Mouse (Mus musculus) thymus, postnatal 36 days (tissue): Measurements from ENCODE around the gene Lats1.
"Not testable (repeated sequence)": the region's sequence is repeated elsewhere in the genome, so short reads cannot be mapped to it uniquely, and the experiment has no call there.

Source experiments
- DNase-seq, 2 experiments: peaks; one replicate each; pipeline ENCODE4 v3.0.0; 2022; ENCODE audit warnings: mixed read lengths in 2 of 2

Gene Lats1

DNA sequence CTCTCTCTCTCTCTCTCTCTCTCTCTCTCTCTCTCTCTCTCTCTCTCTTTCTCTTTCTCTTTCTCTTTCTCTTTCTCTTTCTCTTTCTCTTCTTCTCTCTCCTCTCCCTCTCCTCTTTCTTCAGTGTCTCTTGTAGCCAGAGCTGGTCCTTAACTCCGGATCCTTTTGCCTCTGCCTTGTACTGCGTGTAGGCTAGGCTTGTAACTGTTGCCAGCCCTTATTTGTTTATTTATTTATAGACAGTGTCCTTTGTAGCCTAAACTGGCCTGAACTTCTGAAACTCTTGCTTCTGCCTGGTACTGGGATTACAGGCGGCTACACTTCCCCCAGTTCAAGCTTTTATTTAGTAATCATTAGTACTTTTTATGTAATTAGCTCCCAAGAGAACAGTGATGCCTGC, 46.0 kb downstream of the Lats1 start:
- no peak for DNase-seq

DNA sequence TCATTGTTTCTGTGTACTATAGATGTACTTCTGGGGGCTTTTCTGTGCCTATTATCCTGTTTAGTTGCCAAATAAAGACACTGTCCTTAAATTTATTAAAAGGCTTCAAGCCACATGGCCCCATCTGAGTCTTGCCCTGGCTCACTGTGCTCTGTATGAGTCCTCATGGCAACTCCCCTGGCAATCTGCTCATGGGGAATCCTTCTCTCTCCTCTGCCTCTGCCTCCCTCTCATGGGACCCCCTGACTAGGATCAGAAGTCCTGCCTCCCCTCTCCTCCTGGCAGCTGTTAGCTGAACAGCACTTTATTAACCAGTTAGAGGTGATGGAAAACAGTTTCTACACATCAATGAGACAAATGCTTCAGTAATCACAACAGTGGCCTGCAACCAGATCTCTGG, 50.6 kb downstream of the Lats1 start:
- DNase-seq: no peak

DNA sequence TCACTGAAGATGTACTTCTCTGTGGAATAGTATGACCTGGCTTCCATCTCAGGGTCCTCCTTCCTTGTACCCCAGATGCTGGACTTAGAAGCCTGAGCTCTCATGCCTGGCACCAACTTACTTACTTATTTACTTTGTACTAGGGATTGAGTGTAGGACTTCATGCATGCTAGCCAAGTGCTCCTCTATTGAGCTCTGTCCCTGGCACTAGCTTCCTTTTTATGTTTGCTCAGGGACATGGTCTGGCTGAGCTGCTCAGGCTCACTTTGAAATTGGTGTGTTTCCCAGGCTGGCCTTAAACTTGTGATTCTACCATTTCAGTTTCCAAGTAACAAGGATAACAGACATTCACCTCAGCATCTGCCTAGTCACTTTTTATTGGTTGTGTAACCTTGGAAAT, 56.1 kb downstream of the Lats1 start:
- no peak for DNase-seq

DNA sequence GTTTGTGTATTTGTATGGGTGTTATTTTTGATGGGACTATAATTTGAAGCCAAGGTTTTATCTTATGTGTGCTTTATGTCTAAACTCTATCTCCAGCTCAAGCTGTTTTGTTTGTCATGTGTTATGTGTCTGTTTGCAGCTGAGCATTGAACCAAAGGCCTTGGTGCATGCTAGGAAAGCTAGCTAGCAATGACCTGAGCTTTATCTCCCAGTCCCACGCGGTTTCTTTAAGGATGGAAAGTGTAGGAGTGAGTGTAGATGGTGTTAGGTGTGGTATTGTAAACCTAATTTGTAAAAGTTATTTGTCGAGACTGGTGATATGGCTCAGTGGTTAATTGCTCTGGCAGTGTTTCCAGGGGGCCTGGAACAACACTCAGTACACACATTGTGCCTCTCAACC, 56.9 kb downstream of the Lats1 start:
- DNase-seq: no peak

DNA sequence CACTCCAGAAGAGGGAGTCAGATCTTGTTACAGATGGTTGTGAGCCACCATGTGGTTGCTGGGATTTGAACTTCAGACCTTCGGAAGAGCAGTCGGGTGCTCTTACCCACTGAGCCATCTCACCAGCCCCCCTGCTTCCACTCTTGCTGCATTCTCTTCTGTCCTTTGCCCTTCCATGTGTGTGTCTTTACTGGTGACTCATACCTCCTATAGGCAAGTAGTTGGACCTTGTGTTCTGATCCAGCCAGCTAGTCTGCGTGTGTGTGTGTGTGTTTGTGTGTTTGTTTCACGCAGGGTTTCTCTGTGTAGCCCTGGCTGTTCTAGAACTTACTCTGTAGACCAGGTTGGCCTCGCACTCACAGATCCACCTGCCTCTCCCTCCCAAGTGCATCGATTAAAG, 64.5 kb downstream of the Lats1 start:
- not testable (repeated sequence) for DNase-seq

DNA sequence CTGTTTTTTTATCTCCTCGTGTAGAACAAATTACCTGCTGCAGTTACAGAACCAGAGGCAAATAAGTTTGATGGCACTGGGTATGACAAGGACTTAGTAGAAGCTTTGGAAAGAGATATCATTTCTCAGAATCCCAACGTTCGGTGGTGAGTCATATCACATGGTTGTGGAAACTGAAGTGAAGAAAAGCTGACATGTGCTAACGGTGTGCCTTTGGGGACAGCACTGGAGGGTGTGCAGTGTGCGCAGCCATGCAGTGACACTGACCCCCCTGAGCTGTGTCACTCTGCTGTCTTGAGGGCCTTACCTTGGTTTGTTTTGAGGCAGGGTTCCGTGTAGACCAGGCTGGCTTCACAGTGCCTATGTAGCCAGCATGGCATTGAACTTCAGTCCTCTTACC, 67.7 kb downstream of the Lats1 start:
- DNase-seq: no peak

DNA sequence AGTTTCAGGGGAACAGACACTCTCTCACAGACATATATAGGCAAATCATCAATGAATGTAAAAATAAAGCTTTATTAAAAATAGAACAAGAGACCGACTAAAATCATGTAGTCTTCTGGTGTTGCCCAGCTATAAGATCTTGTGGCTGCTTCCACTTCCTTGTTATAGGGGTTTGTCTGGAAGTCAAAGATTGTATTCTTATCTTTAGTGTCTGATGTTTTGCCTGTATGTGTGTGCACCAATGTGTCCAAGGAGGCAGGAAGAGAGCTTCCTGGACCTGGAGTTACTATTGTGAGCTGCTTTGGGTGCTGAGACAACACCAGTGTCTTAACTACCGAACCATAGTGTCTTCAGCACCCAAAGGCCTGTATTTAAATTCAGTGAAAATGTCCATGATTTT, 76.5 kb downstream of the Lats1 start:
- DNase-seq: no peak
